Mouse (Mus musculus) CH12.LX (cell line): ENCODE data around the gene Pdcd6ip.

Experiments
- EP300 ChIP-seq: IDR thresholded peaks from 2 replicates; pipeline ENCODE4 v1.6.1; 2011; ENCODE audit warnings: low read length, improper control_type of control experiment
- HCFC1 ChIP-seq: IDR thresholded peaks from 2 replicates; pipeline ENCODE4 v1.6.1; 2012; ENCODE audit warnings: low read depth, mild to moderate bottlenecking, inconsistent platforms, low read length, improper control_type of control experiment
- MYC ChIP-seq: IDR thresholded peaks from 2 replicates; pipeline ENCODE4 v1.6.1; 2011; ENCODE audit warnings: low read depth, mild to moderate bottlenecking, improper control_type of control experiment, low read length
- UBTF ChIP-seq: IDR thresholded peaks from 2 replicates; pipeline ENCODE4 v1.6.1; 2012; ENCODE audit warnings: low read depth, mild to moderate bottlenecking, inconsistent platforms, low read length, improper control_type of control experiment, moderate library complexity

DNA sequence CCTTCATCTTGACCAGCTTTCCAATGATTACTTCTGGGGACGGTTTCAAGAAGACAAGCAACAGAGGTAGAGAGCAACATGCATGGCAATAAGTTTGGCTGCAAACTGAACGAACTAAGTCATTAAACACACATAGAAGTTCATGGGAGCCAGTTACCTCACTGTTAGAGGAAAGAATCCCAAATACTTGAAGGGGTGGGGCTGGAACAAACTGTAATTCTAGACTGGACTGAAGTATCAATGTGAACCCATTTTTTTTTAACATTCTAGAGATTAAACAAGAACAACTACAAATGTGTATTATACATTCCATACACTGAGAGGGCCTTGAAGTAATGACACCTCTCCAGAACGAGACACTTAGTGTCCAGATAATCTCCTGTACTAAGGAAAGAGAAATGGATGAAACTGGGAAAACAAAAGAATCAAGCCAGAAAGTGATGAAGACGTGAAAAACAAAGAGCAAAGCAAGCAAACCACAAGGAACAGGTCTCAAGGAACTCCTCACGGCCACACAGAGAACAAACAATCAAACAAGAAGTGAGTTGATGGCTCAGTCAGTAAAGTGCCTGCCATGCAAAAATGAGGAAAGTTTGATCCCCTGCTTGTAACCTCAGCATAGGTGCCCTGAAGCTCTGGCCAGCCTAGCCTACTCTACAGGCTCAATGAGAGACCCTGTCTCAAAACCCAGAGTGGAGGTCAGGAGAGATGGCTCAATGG lies 6.5 kb downstream of the Pdcd6ip start:
- TF ChIP-seq EP300 (no peak), UBTF (no peak), MYC (no peak), HCFC1 (no peak)
